In genomic region chr7:81339783-81340182, GRCm38 (mm10) we compare ENCODE assay signal across 8 mouse cellular contexts. TPM values are rescaled to one million over a fixed set of nuclear protein-coding genes. Genes with fewer than 3 reads are reported as not detected.
DNase-seq lines count a peak whose midpoint lies in the region; ATAC-seq lines count a peak whose summit lies in the region.

No protein-coding gene starts in this region.

- H3K4me3 ChIP-seq in liver, embryonic 12.5 days = no peak overlapping the region
- no peak overlapping the region for H3K4me3 ChIP-seq in intestine, embryonic 16.5 days (ENCODE audit: low read length)

- H3K27ac ChIP-seq in liver, embryonic 12.5 days = no peak overlapping the region
- H3K27ac ChIP-seq in intestine, embryonic 16.5 days (ENCODE audit: low read length) = no peak overlapping the region

- H3K27me3 ChIP-seq in liver, embryonic 12.5 days (replicated peaks) = no peaks in the 10 kb centered on the region
- H3K27me3 ChIP-seq in intestine, embryonic 16.5 days (replicated peaks; ENCODE audit: control insufficient read depth, insufficient read depth, low read length) = no peaks in the 10 kb centered on the region

- H3K4me1 ChIP-seq in liver, embryonic 12.5 days = peaks cover 31% of the 10 kb centered on the region
- peaks cover 19% of the 10 kb centered on the region for H3K4me1 ChIP-seq in intestine, embryonic 16.5 days (ENCODE audit: control insufficient read depth, insufficient read depth, low read length)

- H3K9ac ChIP-seq in liver, embryonic 12.5 days = no peak overlapping the region
- H3K9ac ChIP-seq in intestine, embryonic 16.5 days (ENCODE audit: low read depth, low read length) = no peak overlapping the region

- peak; percentile 76 to 81 for DNase-seq in cerebellum, postnatal 10 days
- DNase-seq in cerebellum, adult 8-10 months = no peak
- DNase-seq in liver = peak; percentile 73
- DNase-seq in adrenal gland, postnatal 25 days = peak; percentile 48
- DNase-seq in thymus, postnatal 10 days (ENCODE audit: low spot score in 2 of 2) = peak; percentile 39 to 70

- no peak overlapping the region for H3K4me2 ChIP-seq in liver, embryonic 12.5 days
- H3K4me2 ChIP-seq in intestine, embryonic 16.5 days (ENCODE audit: low read depth, low read length) = no peak overlapping the region

- 72% methylated on average over 4 of the region's 4 CpGs for WGBS in liver, embryonic 12.5 days (ENCODE audit: insufficient replicate concordance)
- WGBS in intestine, embryonic 16.5 days = 66% methylated on average over 4 of the region's 4 CpGs

- ATAC-seq in liver, embryonic 12.5 days = no peak
- ATAC-seq in intestine, embryonic 16.5 days = peak; percentile 23; the same call in 1 of the 2 replicates
- peak; percentile 43; the same call in 1 of the 2 replicates for ATAC-seq in megakaryocyte-erythroid progenitor cell, adult 5-6 weeks (replicated peaks; ENCODE audit: low FRiP score, low TSS enrichment, poor library complexity, severe bottlenecking)

- H3K36me3 ChIP-seq in liver, embryonic 12.5 days = peaks cover 96% of the 10 kb centered on the region
- H3K36me3 ChIP-seq in intestine, embryonic 16.5 days (ENCODE audit: control insufficient read depth, insufficient read depth, low read length) = peaks cover 21% of the 10 kb centered on the region

- H3K9me3 ChIP-seq in liver, embryonic 12.5 days (replicated peaks) = no peaks in the 10 kb centered on the region
- no peaks in the 10 kb centered on the region for H3K9me3 ChIP-seq in intestine, embryonic 16.5 days (ENCODE audit: control insufficient read depth, low read length)

RNA-seq across cellular contexts. Expression of gene Rps17, which starts 5.3 kb away (rescaled TPM):
- 991 and 1,051 TPM in 2 replicates for polyA plus RNA-seq in liver, embryonic 12.5 days (2016; fragmentation: Nextera tagmentation; extraction: Ambion mirVana)
- 1,081 and 1,170 TPM in 2 replicates for total RNA-seq in adrenal gland, postnatal 25 days (2021)
- polyA plus RNA-seq in intestine, embryonic 16.5 days (2015; fragmentation: Nextera tagmentation; extraction: Ambion mirVana) = 1,024 and 1,136 TPM in 2 replicates
- total RNA-seq in megakaryocyte-erythroid progenitor cell, adult 5-6 weeks (2014; fragmentation: Nextera tagmentation) = 4,933 and 5,221 TPM in 2 replicates
- total RNA-seq in megakaryocyte-erythroid progenitor cell, adult 5-6 weeks (2017) = 4,315 and 4,403 TPM in 2 replicates
